Mouse (Mus musculus): ENCODE measurements around the gene Cep128.

Gene Cep128

DNA sequence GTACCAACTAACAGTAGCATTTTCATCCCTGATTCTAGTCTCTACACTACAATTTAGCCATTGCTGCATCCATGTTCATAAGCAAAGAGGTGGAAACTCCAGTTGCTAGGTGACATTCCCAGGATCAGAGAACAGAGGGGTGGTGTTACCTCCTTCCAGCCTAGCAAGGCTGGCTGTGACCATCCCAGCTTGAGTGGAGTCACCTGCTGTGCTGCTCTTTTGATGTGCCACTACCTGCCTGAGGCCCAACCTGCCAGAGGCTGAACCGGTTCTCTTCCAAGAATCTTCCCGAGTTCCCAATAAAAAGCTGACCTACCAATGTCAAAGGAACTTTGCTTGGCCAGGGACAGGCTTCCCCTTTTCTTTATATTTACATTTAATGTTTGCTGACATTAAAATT, 408.8 kb downstream of the Cep128 start:
- no peak for DNase-seq (ENCODE audit: low read depth, low spot score)

- no peak for DNase-seq (ENCODE audit: low read depth, low spot score)
Observed at GRCm38 (mm10) chr12:90971156-90971555, 413.1 kb downstream of the Cep128 start.

DNA sequence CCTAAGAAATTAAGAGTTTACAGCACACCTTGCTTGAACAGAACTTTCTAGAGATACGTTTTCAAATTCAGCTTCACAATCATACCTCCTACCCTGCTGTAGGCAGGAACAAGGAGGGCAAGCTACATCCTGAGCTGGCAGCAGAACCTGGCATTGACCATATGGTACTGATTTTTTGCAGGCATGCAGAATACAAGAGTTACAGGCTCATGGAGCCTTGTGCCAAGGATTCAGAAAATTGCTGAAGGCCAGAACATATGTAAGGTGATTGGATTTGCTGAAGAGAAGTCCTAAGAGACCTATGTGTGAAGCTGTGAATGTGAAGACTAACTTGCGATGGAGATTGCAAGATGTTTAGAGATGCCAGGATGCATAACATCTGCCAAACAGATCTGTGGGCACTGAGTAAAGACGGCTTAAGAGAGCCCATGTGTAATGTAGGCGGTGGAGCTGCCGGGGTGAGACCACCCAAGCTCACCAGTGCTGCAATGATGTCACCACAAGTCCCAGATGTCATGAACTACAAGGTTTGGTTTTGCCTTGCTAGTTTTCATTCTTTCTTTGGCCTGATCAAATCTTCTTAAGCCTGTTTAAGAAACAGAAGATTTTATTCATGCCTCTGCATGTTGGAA, 422.7 kb downstream of the Cep128 start:
- no peak for DNase-seq (ENCODE audit: low read depth, low spot score)

- DNase-seq (ENCODE audit: low read depth, low spot score) = no peak
Observed at GRCm38 (mm10) chr12:90954740-90955473, 429.3 kb downstream of the Cep128 start.

All from mesoderm, embryonic 11.5 days (tissue).